Mouse (Mus musculus): ENCODE results near the gene Auts2.

DNA sequence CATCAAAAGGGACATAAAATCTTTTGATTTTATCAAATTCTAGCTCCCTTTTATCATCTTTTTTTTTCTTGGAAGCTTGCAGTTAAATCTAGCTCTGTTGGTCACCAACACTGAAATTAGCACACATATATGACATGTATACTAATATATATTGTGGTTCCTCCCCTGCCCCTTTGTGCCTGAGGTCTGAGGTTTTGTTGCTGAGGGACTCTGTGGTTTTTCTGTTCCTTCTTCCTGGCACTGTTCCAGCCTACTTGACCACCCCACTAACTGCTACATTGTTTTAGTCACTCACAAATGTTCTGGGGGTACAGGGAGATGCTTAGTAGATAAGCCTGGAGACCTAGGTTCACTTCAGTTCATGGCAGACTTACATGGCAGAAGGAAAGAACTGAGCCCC is 192.0 kb downstream of the Auts2 start:
- TF ChIP-seq ZMIZ1 (IDR thresholded peaks at IDR 0.05; ENCODE audit: low read depth, low read length) (no peak), POLR2A (IDR thresholded peaks at IDR 0.05; ENCODE audit: low read depth, low read length) (no peak), ZNF384 (IDR thresholded peaks at IDR 0.05; ENCODE audit: low read depth, low read length) (no peak), MAX (IDR thresholded peaks at IDR 0.05; ENCODE audit: low read length) (no peak)

Measured in CH12.LX (cell line).